Mouse (Mus musculus) cortical plate, adult 2 months (tissue): Measurements from ENCODE around the gene Srp68.

Experiments
- CTCF ChIP-seq: fragments of 200-500 bp; IDR thresholded peaks from 2 replicates; pipeline ENCODE4 v1.5.1; 2011; ENCODE audit warnings: mild to moderate bottlenecking, control low read depth, low read length; ENCODE audit not compliant: insufficient read depth; ENCODE audit errors: extremely low read depth
- POLR2A ChIP-seq: fragments of 200-500 bp; IDR thresholded peaks from 2 replicates; pipeline ENCODE4 v1.6.1; 2011; ENCODE audit warnings: mild to moderate bottlenecking, low read length, control low read depth; ENCODE audit not compliant: insufficient read depth; ENCODE audit errors: extremely low read depth

DNA sequence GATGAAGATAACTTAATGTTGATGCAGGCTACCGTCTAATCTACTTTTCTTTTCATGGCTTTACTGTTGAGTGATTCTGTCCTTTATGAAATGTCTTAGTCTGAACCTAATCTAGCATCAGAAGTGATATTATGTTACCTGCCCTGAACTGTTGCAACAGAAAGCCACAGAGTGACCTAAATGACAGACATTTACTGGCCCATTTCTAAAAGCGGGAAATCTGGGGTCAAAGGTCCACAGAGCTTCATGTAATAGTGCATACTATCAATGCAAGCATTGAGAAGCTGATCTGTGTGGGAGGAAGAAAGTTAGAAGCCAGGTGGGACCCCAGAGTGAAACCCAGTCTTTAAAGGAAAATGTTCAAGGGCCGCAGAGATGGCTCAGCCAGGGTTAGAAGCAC lies 70.9 kb downstream of the Srp68 start:
- TF ChIP-seq CTCF (no peak), POLR2A (no peak)
